Mouse (Mus musculus) testis, adult 2 months (tissue): ENCODE results near the gene Dnmbp.

Experiments used
- CTCF ChIP-seq: fragments of 200-500 bp; IDR thresholded peaks from 2 replicates; pipeline ENCODE4 v1.5.1; 2012; ENCODE audit warnings: low read depth, mild to moderate bottlenecking, inconsistent platforms, low read length, moderate library complexity; ENCODE audit not compliant: control insufficient read depth, insufficient read depth, insufficient replicate concordance
- POLR2A ChIP-seq: fragments of 200-500 bp; IDR thresholded peaks from 2 replicates; pipeline ENCODE4 v1.6.1; 2012; ENCODE audit warnings: low read depth, mild to moderate bottlenecking, inconsistent platforms, low read length, moderate library complexity; ENCODE audit not compliant: control insufficient read depth

DNA sequence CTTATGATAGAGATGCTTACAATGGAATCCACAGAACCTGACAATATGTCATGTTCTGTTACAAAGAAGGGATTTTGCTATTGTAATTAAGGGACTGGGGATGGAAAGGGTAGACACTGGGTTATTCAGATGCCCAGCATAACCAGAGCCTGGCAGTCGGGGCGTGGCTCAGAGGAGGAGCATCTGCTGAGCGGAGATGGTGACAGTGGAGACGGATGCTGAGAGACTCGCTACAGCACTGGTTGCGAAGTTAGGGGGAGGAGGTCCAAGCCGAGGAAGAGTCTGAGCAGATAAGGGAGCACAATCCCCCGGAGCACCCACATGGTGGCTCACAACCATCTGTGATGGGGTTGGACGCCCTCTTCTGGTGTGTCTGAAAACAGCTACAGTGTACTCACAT is 96.8 kb downstream of the Dnmbp start:
- TF ChIP-seq CTCF (no peak), POLR2A (no peak)
